ENCODE assay signal across 30 mouse cellular contexts in the genomic region with DNA sequence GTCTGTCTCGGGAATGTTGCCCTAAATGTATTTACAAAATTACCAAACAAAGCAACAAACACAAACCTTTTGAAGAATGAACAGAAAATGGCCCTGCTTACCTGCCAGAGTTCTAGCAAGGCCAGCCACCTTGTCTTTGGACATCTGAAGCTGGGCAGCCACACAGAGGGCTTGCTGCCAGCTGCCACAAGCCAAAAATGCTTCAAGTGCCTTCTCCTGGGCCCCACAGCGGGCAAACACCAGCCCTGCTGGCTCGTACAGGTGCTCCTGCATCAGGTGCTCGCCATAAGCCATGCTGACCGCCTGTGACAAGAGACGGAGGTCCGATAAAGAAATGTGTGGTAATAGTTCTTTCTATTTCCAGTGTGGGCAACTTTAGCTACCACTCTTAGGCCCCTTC. TPM values are rescaled to one million over a fixed set of nuclear protein-coding genes. Genes with fewer than 3 reads are reported as not detected.
DNase-seq lines count a peak whose midpoint lies in the region; ATAC-seq and TF ChIP-seq lines count a peak whose summit lies in the region.
"Had no signal": no experiment of that assay in that cellular context is flagged by ENCODE, and none has a peak within 500 bp of the region (broad histone marks: within the 10 kb centered on the region; RNA-seq: fewer than 3 reads in every experiment).

No protein-coding gene starts in this region.

- no peak for ATAC-seq in heart, embryonic 12.5 days (ENCODE audit: insufficient number of reproducible peaks, low FRiP score)
- ATAC-seq in neural tube, embryonic 15.5 days (ENCODE audit: low FRiP score): no peak
- ATAC-seq in liver, postnatal 0 days: no peak
- ATAC-seq: forebrain, postnatal 0 days; midbrain, embryonic 15.5 days had no signal

- 0 out of 2 replicates have a peak, but pooled peaks have one; percentile 48 for TF ChIP-seq EP300 in heart, adult 2 months (IDR thresholded peaks at IDR 0.05; ENCODE audit: insufficient read depth, low read depth, low read length)
- no peak for TF ChIP-seq EP300 in liver, postnatal 0 days (IDR thresholded peaks at IDR 0.05; ENCODE audit: low read depth)

- peak overlapping the region; percentile 17 for H3K27ac ChIP-seq in heart, adult 2 months
- H3K27ac ChIP-seq in heart, embryonic 12.5 days (ENCODE audit: poor library complexity, severe bottlenecking): no peak overlapping the region
- H3K27ac ChIP-seq in neural tube, embryonic 15.5 days (replicated peaks): no peak overlapping the region
- no peak overlapping the region for H3K27ac ChIP-seq in liver, postnatal 0 days (ENCODE audit: low read depth)
- H3K27ac ChIP-seq: embryonic facial prominence, embryonic 12.5 days; hindbrain, embryonic 13.5 days; left cerebral cortex, adult 2 months; limb, embryonic 15.5 days; liver, embryonic 14.5 days; macrophage; midbrain, embryonic 15.5 days; neural tube, embryonic 13.5 days; stomach, embryonic 15.5 days had no signal

- peaks cover 7% of the 10 kb centered on the region for H3K36me3 ChIP-seq in heart, adult 2 months (ENCODE audit: control insufficient read depth, insufficient read depth, low read length)
- H3K36me3 ChIP-seq in heart, embryonic 12.5 days: peaks cover 91% of the 10 kb centered on the region
- H3K36me3 ChIP-seq in neural tube, embryonic 15.5 days: peaks cover 94% of the 10 kb centered on the region
- peaks cover 60% of the 10 kb centered on the region for H3K36me3 ChIP-seq in liver, postnatal 0 days (replicated peaks; ENCODE audit: insufficient read depth, low read length)

- peak; percentile 62 to 73 for DNase-seq in heart, adult 2 months
- DNase-seq in heart, adult 9 months (ENCODE audit: low spot score in 2 of 2): peak; percentile 34 to 59
- DNase-seq in heart, postnatal 36 days: peak; percentile 47 to 51
- peak; percentile 35 for DNase-seq in lung, postnatal 14 days
- no peak for DNase-seq in liver, postnatal 0 days
- no peak for DNase-seq in spleen, postnatal 4 days (ENCODE audit: low spot score in 2 of 2)
- DNase-seq: cerebellum, adult 11 months; cerebellum, postnatal 25 days; forebrain, postnatal 0 days; layer of hippocampus, adult 9-11 months; left cerebral cortex, postnatal 4 days; right cerebral cortex, postnatal 4 days; thymus, postnatal 25 days had no signal

- intact Hi-C loops in heart, adult 2 months (cut with DNase I): no loop called here
- intact Hi-C loops in heart, postnatal 36 days (cut with DNase I): no loop called here

- no peak overlapping the region for H3K9ac ChIP-seq in heart, adult 2 months (ENCODE audit: low read depth, low read length)
- no peak overlapping the region for H3K9ac ChIP-seq in heart, embryonic 12.5 days
- no peak overlapping the region for H3K9ac ChIP-seq in neural tube, embryonic 15.5 days (replicated peaks)
- H3K9ac ChIP-seq in liver, postnatal 0 days (replicated peaks): no peak overlapping the region
- H3K9ac ChIP-seq: embryonic facial prominence, embryonic 12.5 days; forebrain, postnatal 0 days; hindbrain, embryonic 13.5 days; limb, embryonic 15.5 days; liver, embryonic 14.5 days; midbrain, embryonic 15.5 days; neural tube, embryonic 13.5 days; stomach, embryonic 15.5 days had no signal

- no peaks in the 10 kb centered on the region for H3K9me3 ChIP-seq in heart, embryonic 12.5 days (replicated peaks)
- no peaks in the 10 kb centered on the region for H3K9me3 ChIP-seq in neural tube, embryonic 15.5 days (replicated peaks)
- H3K9me3 ChIP-seq in liver, postnatal 0 days (ENCODE audit: low read length): no peaks in the 10 kb centered on the region
- H3K9me3 ChIP-seq: embryonic facial prominence, embryonic 12.5 days; hindbrain, embryonic 13.5 days; limb, embryonic 15.5 days; midbrain, embryonic 15.5 days; neural tube, embryonic 13.5 days; stomach, embryonic 15.5 days had no signal

- no peak overlapping the region for H3K4me3 ChIP-seq in heart, adult 2 months
- H3K4me3 ChIP-seq in heart, embryonic 12.5 days: no peak overlapping the region
- no peak overlapping the region for H3K4me3 ChIP-seq in neural tube, embryonic 15.5 days (replicated peaks)
- H3K4me3 ChIP-seq in liver, postnatal 0 days (ENCODE audit: low read depth, low read length): no peak overlapping the region
- H3K4me3 ChIP-seq: embryonic facial prominence, embryonic 12.5 days; hindbrain, embryonic 13.5 days; left cerebral cortex, adult 2 months; limb, embryonic 15.5 days; midbrain, embryonic 15.5 days; myocyte; neural tube, embryonic 13.5 days; stomach, embryonic 15.5 days had no signal

- H3K4me2 ChIP-seq in heart, embryonic 12.5 days: no peak overlapping the region
- H3K4me2 ChIP-seq in neural tube, embryonic 15.5 days: no peak overlapping the region
- H3K4me2 ChIP-seq in liver, postnatal 0 days (ENCODE audit: low read depth, low read length): no peak overlapping the region
- H3K4me2 ChIP-seq: embryonic facial prominence, embryonic 12.5 days; hindbrain, embryonic 13.5 days; limb, embryonic 15.5 days; midbrain, embryonic 15.5 days; neural tube, embryonic 13.5 days; stomach, embryonic 15.5 days had no signal

- 60% methylated on average over 7 of the region's 7 CpGs for WGBS in heart, adult 2 months
- WGBS in heart, embryonic 12.5 days: 92% methylated on average over 7 of the region's 7 CpGs
- 91% methylated on average over 7 of the region's 7 CpGs for WGBS in neural tube, embryonic 15.5 days
- WGBS in liver, postnatal 0 days (ENCODE audit: insufficient replicate concordance): 82% methylated on average over 7 of the region's 7 CpGs

- H3K27me3 ChIP-seq in heart, adult 2 months (ENCODE audit: control insufficient read depth, insufficient read depth, low read length): no peaks in the 10 kb centered on the region
- H3K27me3 ChIP-seq in heart, embryonic 12.5 days (replicated peaks): no peaks in the 10 kb centered on the region
- H3K27me3 ChIP-seq in neural tube, embryonic 15.5 days (replicated peaks): no peaks in the 10 kb centered on the region
- no peaks in the 10 kb centered on the region for H3K27me3 ChIP-seq in liver, postnatal 0 days (ENCODE audit: insufficient read depth, low read length)
- H3K27me3 ChIP-seq: embryonic facial prominence, embryonic 12.5 days; hindbrain, embryonic 13.5 days; limb, embryonic 15.5 days; midbrain, embryonic 15.5 days; neural tube, embryonic 13.5 days; stomach, embryonic 15.5 days had no signal

- no peak for TF ChIP-seq CTCF in heart, adult 2 months (IDR thresholded peaks at IDR 0.05)
- TF ChIP-seq CTCF in liver, postnatal 0 days (IDR thresholded peaks at IDR 0.05; ENCODE audit: low read depth): no peak

- no peaks in the 10 kb centered on the region; the same call in 1 of the 2 replicates for H3K4me1 ChIP-seq in heart, adult 2 months (ENCODE audit: control insufficient read depth, insufficient read depth, low read length)
- H3K4me1 ChIP-seq in heart, embryonic 12.5 days (replicated peaks): peaks cover 9% of the 10 kb centered on the region; the same call in 1 of the 2 replicates
- H3K4me1 ChIP-seq in neural tube, embryonic 15.5 days: no peaks in the 10 kb centered on the region
- no peaks in the 10 kb centered on the region for H3K4me1 ChIP-seq in liver, postnatal 0 days (ENCODE audit: insufficient read depth)
- H3K4me1 ChIP-seq: embryonic facial prominence, embryonic 12.5 days; hindbrain, embryonic 13.5 days; limb, embryonic 15.5 days; midbrain, embryonic 15.5 days; neural tube, embryonic 13.5 days; stomach, embryonic 15.5 days had no signal

- H3K79me2 ChIP-seq in heart, adult 2 months (replicated peaks; ENCODE audit: control insufficient read depth, insufficient read depth, low read length): no peaks in the 10 kb centered on the region

- TF ChIP-seq POLR2A in heart, adult 2 months (IDR thresholded peaks at IDR 0.05; ENCODE audit: insufficient read depth, low read depth, low read length): no peak

RNA-seq across cellular contexts. Expression of gene Actl7a, which starts 25.7 kb away (rescaled TPM):
- not detected for total RNA-seq in heart, adult 2 months (2021)
- polyA plus RNA-seq in heart, adult 2 months (2012; rRNA removed): 0.23 and 0.37 TPM in 2 replicates
- not detected in 2 replicates for polyA plus RNA-seq in heart, embryonic 12.5 days (2016; fragmentation: Nextera tagmentation; extraction: Ambion mirVana)
- total RNA-seq in heart, postnatal 36 days (2021): not detected
- not detected in 2 replicates for polyA plus RNA-seq in neural tube, embryonic 15.5 days (2015; fragmentation: Nextera tagmentation; extraction: Ambion mirVana)
- polyA plus RNA-seq in liver, postnatal 0 days (2015; fragmentation: Nextera tagmentation; extraction: Ambion mirVana): not detected in 2 replicates
- total RNA-seq: adrenal gland, postnatal 4 days; forebrain, postnatal 0 days; gastrocnemius, postnatal 4 days; left cerebral cortex, adult 2 months; left cerebral cortex, postnatal 4 days had no signal
- polyA plus RNA-seq: embryonic facial prominence, embryonic 12.5 days; forebrain, postnatal 0 days; heart, embryonic 16.5 days; hindbrain, embryonic 13.5 days; large intestine, adult 2 months; limb, embryonic 15.5 days; liver, embryonic 14.5 days; macrophage; midbrain, embryonic 15.5 days; myocyte; neural tube, embryonic 13.5 days; stomach, embryonic 15.5 days had no signal

RNA-seq across cellular contexts. Expression of gene Actl7b, which starts 27.7 kb away (rescaled TPM):
- total RNA-seq in heart, adult 2 months (2021): not detected
- 0.64 and 0.74 TPM in 2 replicates for polyA plus RNA-seq in heart, adult 2 months (2012; rRNA removed)
- not detected in 2 replicates for polyA plus RNA-seq in heart, embryonic 12.5 days (2016; fragmentation: Nextera tagmentation; extraction: Ambion mirVana)
- total RNA-seq in heart, postnatal 36 days (2021): not detected
- not detected in 2 replicates for polyA plus RNA-seq in neural tube, embryonic 15.5 days (2015; fragmentation: Nextera tagmentation; extraction: Ambion mirVana)
- polyA plus RNA-seq in liver, postnatal 0 days (2015; fragmentation: Nextera tagmentation; extraction: Ambion mirVana): not detected in 2 replicates
- total RNA-seq: gastrocnemius, postnatal 4 days; left cerebral cortex, adult 2 months; left cerebral cortex, postnatal 4 days had no signal
- polyA plus RNA-seq: embryonic facial prominence, embryonic 12.5 days; forebrain, embryonic 11.5 days; forebrain, postnatal 0 days; heart, embryonic 16.5 days; hindbrain, embryonic 13.5 days; large intestine, adult 2 months; limb, embryonic 15.5 days; liver, embryonic 14.5 days; macrophage; midbrain, embryonic 15.5 days; myocyte; neural tube, embryonic 13.5 days; stomach, embryonic 15.5 days had no signal

RNA-seq across cellular contexts. Expression of gene Gm26657, which starts 29.0 kb away (rescaled TPM):
- not detected for total RNA-seq in heart, adult 2 months (2021)
- not detected in 2 replicates for polyA plus RNA-seq in heart, adult 2 months (2012; rRNA removed)
- not detected in 2 replicates for polyA plus RNA-seq in heart, embryonic 12.5 days (2016; fragmentation: Nextera tagmentation; extraction: Ambion mirVana)
- total RNA-seq in heart, postnatal 36 days (2021): not detected
- not detected in 2 replicates for polyA plus RNA-seq in neural tube, embryonic 15.5 days (2015; fragmentation: Nextera tagmentation; extraction: Ambion mirVana)
- polyA plus RNA-seq in liver, postnatal 0 days (2015; fragmentation: Nextera tagmentation; extraction: Ambion mirVana): not detected in 2 replicates
- total RNA-seq: adrenal gland, postnatal 4 days; forebrain, postnatal 0 days; gastrocnemius, postnatal 4 days; left cerebral cortex, adult 2 months; left cerebral cortex, postnatal 4 days had no signal
- polyA plus RNA-seq: embryonic facial prominence, embryonic 12.5 days; forebrain, embryonic 11.5 days; forebrain, postnatal 0 days; heart, embryonic 16.5 days; hindbrain, embryonic 13.5 days; large intestine, adult 2 months; limb, embryonic 15.5 days; liver, embryonic 14.5 days; macrophage; midbrain, embryonic 15.5 days; myocyte; neural tube, embryonic 13.5 days; stomach, embryonic 15.5 days had no signal

RNA-seq across cellular contexts. Expression of gene Elp1, which starts 33.2 kb away (rescaled TPM):
- 10 to 100 TPM; 17.0 to 19.8 TPM for total RNA-seq in heart, adult 2 months (2021)
- polyA plus RNA-seq in heart, adult 2 months (2012; rRNA removed): 13.7 and 20.8 TPM in 2 replicates
- 48.6 and 49.4 TPM in 2 replicates for polyA plus RNA-seq in heart, embryonic 12.5 days (2016; fragmentation: Nextera tagmentation; extraction: Ambion mirVana)
- 10 to 100 TPM; 16.2 to 19.3 TPM for total RNA-seq in heart, postnatal 36 days (2021)
- 57.4 and 60.4 TPM in 2 replicates for polyA plus RNA-seq in neural tube, embryonic 15.5 days (2015; fragmentation: Nextera tagmentation; extraction: Ambion mirVana)
- 7.3 and 8.1 TPM in 2 replicates for polyA plus RNA-seq in liver, postnatal 0 days (2015; fragmentation: Nextera tagmentation; extraction: Ambion mirVana)

RNA-seq across cellular contexts. Expression of gene Fam206a, which starts 33.2 kb away (rescaled TPM):
- 1 to 10 TPM; 2.0 to 2.2 TPM for total RNA-seq in heart, adult 2 months (2021)
- 1.9 TPM in 2 replicates for polyA plus RNA-seq in heart, adult 2 months (2012; rRNA removed)
- 12.2 and 14.6 TPM in 2 replicates for polyA plus RNA-seq in heart, embryonic 12.5 days (2016; fragmentation: Nextera tagmentation; extraction: Ambion mirVana)
- total RNA-seq in heart, postnatal 36 days (2021): 1 to 10 TPM; 2.0 to 2.3 TPM
- polyA plus RNA-seq in neural tube, embryonic 15.5 days (2015; fragmentation: Nextera tagmentation; extraction: Ambion mirVana): 13.3 and 16.5 TPM in 2 replicates
- 1.6 and 2.2 TPM in 2 replicates for polyA plus RNA-seq in liver, postnatal 0 days (2015; fragmentation: Nextera tagmentation; extraction: Ambion mirVana)

Comparison
In these comparisons a context has a peak if more than half of its experiments do, and no peak if none do; other contexts are left out.
1. DNase-seq: peak in heart, adult 2 months (2 of 2), heart, adult 9 months (2 of 2), heart, postnatal 36 days (2 of 2) and lung, postnatal 14 days (single experiment); none in liver, postnatal 0 days (single experiment) and spleen, postnatal 4 days (0 of 2).